Mouse (Mus musculus) MEL (cell line): ENCODE data around the gene Camk1g. TPM values are rescaled to one million over a fixed set of nuclear protein-coding genes. Genes with fewer than 3 reads are reported as not detected.

ENCODE experiments used
- DNase-seq: peaks from one replicate; pipeline ENCODE4 v3.0.0; 2011; ENCODE audit warnings: low read depth, low spot score
- H3K27ac ChIP-seq: 2 replicates; pipeline ENCODE4 v1.5.1; 2012; ENCODE audit warnings: low read depth, mild to moderate bottlenecking, control low read depth, low read length, moderate library complexity; ENCODE audit not compliant: control insufficient read depth
- H3K27me3 ChIP-seq, 2 experiments: fragments of 150-350 bp in 1 of 2; sonication (generic) in 1 of 2; 2 replicates each; pipeline ENCODE4 v1.6.1; 2012; ENCODE audit warnings: low read length in 2 of 2, mild to moderate bottlenecking in 2 of 2, improper control_type of control experiment in 1 of 2, moderate library complexity in 1 of 2; ENCODE audit not compliant: insufficient read depth in 2 of 2, control insufficient read depth in 1 of 2
- H3K36me3 ChIP-seq, 2 experiments: 2 replicates each; pipeline ENCODE4 v1.6.1; 2012 to 2014; ENCODE audit warnings: low read length in 2 of 2, improper control_type of control experiment in 1 of 2, inconsistent platforms in 1 of 2, mild to moderate bottlenecking in 1 of 2; ENCODE audit not compliant: insufficient read depth in 2 of 2, control insufficient read depth in 1 of 2
- H3K4me1 ChIP-seq, 2 experiments: fragments of 150-350 bp in 1 of 2; sonication (generic) in 1 of 2; 2 replicates each; pipeline ENCODE4 v1.6.1; 2012; ENCODE audit warnings: low read length in 2 of 2, improper control_type of control experiment in 1 of 2, mild to moderate bottlenecking in 1 of 2; ENCODE audit not compliant: insufficient read depth in 2 of 2, control insufficient read depth in 1 of 2
- H3K4me3 ChIP-seq, 2 experiments: fragments of 150-350 bp in 1 of 2; sonication (generic) in 1 of 2; 2 replicates each; pipeline ENCODE4 v1.5.1; 2012; ENCODE audit warnings: low read depth in 2 of 2, low read length in 2 of 2, mild to moderate bottlenecking in 2 of 2, moderate library complexity in 2 of 2, control low read depth in 1 of 2, improper control_type of control experiment in 1 of 2; ENCODE audit not compliant: control insufficient read depth in 1 of 2, insufficient read depth in 1 of 2
- H3K79me2 ChIP-seq: 2 replicates; pipeline ENCODE4 v1.6.1; 2012; ENCODE audit warnings: mild to moderate bottlenecking, low read length, moderate library complexity; ENCODE audit not compliant: control insufficient read depth, poor library complexity, insufficient read depth
- H3K9ac ChIP-seq: 2 replicates; pipeline ENCODE4 v1.6.1; 2012; ENCODE audit warnings: low read depth, mild to moderate bottlenecking, control low read depth, low read length, moderate library complexity; ENCODE audit not compliant: control insufficient read depth, poor library complexity, severe bottlenecking
- H3K9me3 ChIP-seq: fragments of 150-350 bp; sonication (generic); replicated peaks from 2 replicates; pipeline ENCODE4 v1.6.1; 2012; ENCODE audit warnings: mild to moderate bottlenecking, low read length, improper control_type of control experiment, moderate library complexity; ENCODE audit not compliant: insufficient read depth
- BHLHE40 ChIP-seq: IDR thresholded peaks from 2 replicates; pipeline ENCODE4 v1.6.1; 2012; ENCODE audit warnings: low read depth, mild to moderate bottlenecking, inconsistent platforms, low read length, improper control_type of control experiment, borderline replicate concordance
- CHD1 ChIP-seq: IDR thresholded peaks from 2 replicates; pipeline ENCODE4 v1.6.1; 2012; ENCODE audit warnings: low read depth, mild to moderate bottlenecking, inconsistent platforms, low read length, improper control_type of control experiment
- CHD2 ChIP-seq: IDR thresholded peaks from 2 replicates; pipeline ENCODE4 v1.6.1; 2011; ENCODE audit warnings: low read length, improper control_type of control experiment
- CTCF ChIP-seq, 3 experiments: IDR thresholded peaks in 2 of 3; conservative IDR thresholded peaks in 1 of 3; 2 replicates each; pipeline ENCODE4 v1.5.1; 2011 to 2012; ENCODE audit warnings: low read length in 3 of 3, low read depth in 2 of 3, mild to moderate bottlenecking in 2 of 3, improper control_type of control experiment in 1 of 3, inconsistent platforms in 1 of 3, mixed read lengths in 1 of 3, moderate library complexity in 1 of 3; ENCODE audit not compliant: control insufficient read depth in 1 of 3, insufficient read depth in 1 of 3, poor library complexity in 1 of 3, severe bottlenecking in 1 of 3
- ELF1 ChIP-seq: IDR thresholded peaks from 2 replicates; pipeline ENCODE4 v1.6.1; 2014; ENCODE audit warnings: low read depth, mild to moderate bottlenecking, inconsistent platforms, low read length, improper control_type of control experiment, moderate library complexity
- EP300 ChIP-seq, 2 experiments: IDR thresholded peaks; 2 replicates each; pipeline ENCODE4 v1.6.1; 2011; ENCODE audit warnings: improper control_type of control experiment in 2 of 2, low read length in 2 of 2, low read depth in 1 of 2, mild to moderate bottlenecking in 1 of 2
- ETS1 ChIP-seq: IDR thresholded peaks from 2 replicates; pipeline ENCODE4 v1.6.1; 2012; ENCODE audit warnings: low read depth, mild to moderate bottlenecking, inconsistent platforms, low read length, improper control_type of control experiment, moderate library complexity
- GATA1 ChIP-seq: IDR thresholded peaks from 2 replicates; pipeline ENCODE4 v1.6.1; 2011; ENCODE audit warnings: low read depth, low read length, improper control_type of control experiment
- HCFC1 ChIP-seq: IDR thresholded peaks from 2 replicates; pipeline ENCODE4 v1.6.1; 2012; ENCODE audit warnings: low read depth, mild to moderate bottlenecking, inconsistent platforms, low read length, improper control_type of control experiment, moderate library complexity
- JUND ChIP-seq: IDR thresholded peaks from 2 replicates; pipeline ENCODE4 v1.6.1; 2011; ENCODE audit warnings: low read depth, mild to moderate bottlenecking, improper control_type of control experiment, low read length
- KAT2A ChIP-seq: conservative IDR thresholded peaks from 2 replicates; pipeline ENCODE4 v1.6.1; 2012; ENCODE audit warnings: low read depth, low read length, improper control_type of control experiment, inconsistent platforms
- MAFK ChIP-seq: IDR thresholded peaks from 2 replicates; pipeline ENCODE4 v1.6.1; 2011; ENCODE audit warnings: low read depth, mild to moderate bottlenecking, low read length, improper control_type of control experiment, borderline replicate concordance
- MAX ChIP-seq: IDR thresholded peaks from 2 replicates; pipeline ENCODE4 v1.6.1; 2011; ENCODE audit warnings: low read length, improper control_type of control experiment
- MYC ChIP-seq: IDR thresholded peaks from 2 replicates; pipeline ENCODE4 v1.6.1; 2011; ENCODE audit warnings: low read depth, mild to moderate bottlenecking, low read length, improper control_type of control experiment, moderate library complexity
- NELFE ChIP-seq: IDR thresholded peaks from 2 replicates; pipeline ENCODE4 v1.6.1; 2011; ENCODE audit warnings: low read depth, low read length, improper control_type of control experiment
- POLR2AphosphoS2 ChIP-seq: IDR thresholded peaks from 2 replicates; pipeline ENCODE4 v1.6.1; 2011; ENCODE audit warnings: low read length, improper control_type of control experiment
- RAD21 ChIP-seq: IDR thresholded peaks from 2 replicates; pipeline ENCODE4 v1.6.1; 2011; ENCODE audit warnings: mild to moderate bottlenecking, low read depth, low read length, improper control_type of control experiment
- SMC3 ChIP-seq: IDR thresholded peaks from 2 replicates; pipeline ENCODE4 v1.6.1; 2011; ENCODE audit warnings: low read depth, low read length, improper control_type of control experiment
- TAL1 ChIP-seq: IDR thresholded peaks from 2 replicates; pipeline ENCODE4 v1.6.1; 2012; ENCODE audit warnings: mild to moderate bottlenecking, inconsistent platforms, low read length, moderate library complexity, mixed read lengths
- TBP ChIP-seq: IDR thresholded peaks from 2 replicates; pipeline ENCODE4 v1.8.0; 2011; ENCODE audit warnings: low read depth, low read length, improper control_type of control experiment
- polyA plus RNA-seq, 2 experiments: library from polyadenylated mRNA; stranded (reverse) in 1 of 2; unstranded in 1 of 2; fragments of >175 nt in 1 of 2; fragments of >200 nt in 1 of 2; gene quantifications; 2 replicates each; pipeline versions ENCODE4 v1.2.1 to v1.2.4; 2012; ENCODE audit warnings: low replicate concordance in 2 of 2, low read depth in 1 of 2; ENCODE audit not compliant: insufficient read length in 2 of 2, insufficient read depth in 1 of 2, missing spikeins in 1 of 2
- total RNA-seq: library from RNA; depleted of rRNA; stranded (reverse); fragments of 300-350 nt; gene quantifications from 2 replicates; pipeline ENCODE4 v1.2.3, GENCODE M21; 2012

Gene Camk1g
- total and polyA plus RNA-seq, 3 experiments = not detected

DNA sequence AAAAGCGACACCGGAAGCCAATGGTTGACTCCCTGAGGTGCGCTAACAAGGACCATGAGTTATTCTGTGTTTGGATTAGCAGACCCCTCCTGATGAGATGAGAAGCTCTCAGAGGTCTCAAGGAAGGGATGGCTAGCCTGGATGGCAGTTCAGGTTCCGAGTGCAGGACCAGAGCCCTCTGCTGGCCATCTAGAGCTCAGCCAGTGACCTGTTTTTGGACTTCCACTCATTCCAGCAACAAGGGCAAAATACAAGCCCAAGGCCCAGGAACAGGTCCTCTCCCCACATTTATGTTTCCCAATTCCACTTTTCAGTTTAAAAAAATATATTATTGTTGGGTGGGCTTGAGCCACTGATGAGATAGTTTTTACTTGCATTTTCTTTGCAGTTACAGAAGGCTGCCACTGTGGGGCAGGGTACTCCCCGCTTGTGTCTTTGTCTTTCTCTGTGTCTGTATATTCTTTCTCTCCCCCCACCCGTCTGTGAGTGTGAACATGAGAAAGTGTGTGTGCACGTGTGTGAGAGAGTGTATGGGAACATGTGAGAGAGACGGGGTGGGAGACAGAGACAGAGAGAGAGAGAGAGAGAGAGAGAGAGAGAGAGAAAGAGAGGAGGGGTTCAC lies 12.9 kb upstream of the Camk1g start:
- peak; percentile 17 for DNase-seq
- Histone ChIP-seq H3K79me2 (no peaks in the 10 kb centered on the region), H3K27ac (no peak overlapping the region), H3K9me3 (no peaks in the 10 kb centered on the region), H3K36me3 (no peaks in the 10 kb centered on the region), H3K9ac (no peak overlapping the region), H3K4me3 (no peak overlapping the region), H3K27me3 (no peaks in the 10 kb centered on the region), H3K4me1 (no peaks in the 10 kb centered on the region)
- TF ChIP-seq CTCF (IDR thresholded peaks at IDR 0.05 in 2 of 3, conservative IDR thresholded peaks at IDR 0.05 in 1 of 3; ENCODE audit: control insufficient read depth in 1 of 3, insufficient read depth in 1 of 3, low read depth in 2 of 3, low read length in 3 of 3, poor library complexity in 1 of 3, severe bottlenecking in 1 of 3) (peak; percentile 50 to 76 (median 54)), JUND (no peak), SMC3 (peak; percentile 41), KAT2A (no peak), EP300 (IDR thresholded peaks at IDR 0.05; ENCODE audit: low read depth in 1 of 2, low read length in 2 of 2) (no peak)

DNA sequence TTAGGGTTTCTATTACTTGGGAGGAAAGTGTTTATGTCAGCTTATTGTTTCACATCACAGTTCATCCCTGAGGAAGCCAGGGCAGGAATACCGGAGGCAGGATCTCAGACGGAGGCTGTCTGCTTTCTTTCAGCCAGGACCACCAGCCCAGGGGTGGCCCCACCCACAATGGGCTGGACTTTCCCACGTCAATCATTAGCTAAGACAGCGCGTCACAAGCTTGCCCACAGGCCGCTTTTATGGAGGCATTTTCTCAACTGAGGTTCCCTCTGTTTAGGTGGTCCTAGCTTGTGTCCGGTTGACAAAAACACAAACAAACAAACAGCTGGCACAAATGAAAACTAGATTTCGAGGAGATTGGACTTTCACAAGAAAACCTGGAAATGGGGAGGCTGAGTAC lies 12.3 kb upstream of the Camk1g start:
- H3K4me1 ChIP-seq = no peaks in the 10 kb centered on the region
- H3K36me3 ChIP-seq = no peaks in the 10 kb centered on the region
- H3K27me3 ChIP-seq = no peaks in the 10 kb centered on the region
- no peak overlapping the region for H3K27ac ChIP-seq
- H3K4me3 ChIP-seq = no peak overlapping the region
- DNase-seq = no peak
- no peak overlapping the region for H3K9ac ChIP-seq
- H3K9me3 ChIP-seq = no peaks in the 10 kb centered on the region
- no peak for TF ChIP-seq ETS1
- TF ChIP-seq CHD2 = no peak
- no peak for TF ChIP-seq POLR2AphosphoS2
- TF ChIP-seq BHLHE40 = no peak
- no peak for TF ChIP-seq TBP
- no peak for TF ChIP-seq GATA1
- no peak for TF ChIP-seq MYC
- TF ChIP-seq NELFE = no peak
- no peak for TF ChIP-seq MAFK
- TF ChIP-seq RAD21 = no peak
- no peak for TF ChIP-seq TAL1
- TF ChIP-seq MAX = no peak
- no peak for TF ChIP-seq CHD1
- no peak for TF ChIP-seq ELF1
- TF ChIP-seq HCFC1 = no peak
- TF ChIP-seq, all 39 proteins: peak for 0
- H3K79me2 ChIP-seq = no peaks in the 10 kb centered on the region
